Mouse (Mus musculus) forebrain, embryonic 11.5 days (tissue): ENCODE measurements around the gene Babam2. TPM values are rescaled to one million over a fixed set of nuclear protein-coding genes. Genes with fewer than 3 reads are reported as not detected.

ENCODE experiments used
- ATAC-seq: fragments of 200-750 bp; cut with Nextera tagmentation; replicated peaks from 2 replicates; pipeline ENCODE4 v1.8.0; 2017; ENCODE audit warnings: moderate TSS enrichment; ENCODE audit not compliant: low FRiP score
- DNase-seq: peaks from one replicate; pipeline ENCODE4 v3.0.0-alpha.2; 2017; ENCODE audit warnings: low spot score
- H3K27ac ChIP-seq: fragments of 300-500 bp; sonication (generic); 2 replicates; pipeline ENCODE4 v1.5.1; 2014; ENCODE audit warnings: low read depth, low read length
- H3K27me3 ChIP-seq: fragments of 300-500 bp; sonication (generic); 2 replicates; pipeline ENCODE4 v1.6.1; 2014; ENCODE audit warnings: mild to moderate bottlenecking, low read length, mixed read lengths; ENCODE audit not compliant: control insufficient read depth, insufficient read depth
- H3K36me3 ChIP-seq: fragments of 300-500 bp; sonication (generic); 2 replicates; pipeline ENCODE4 v1.6.1; 2014; ENCODE audit warnings: mild to moderate bottlenecking, low read length, moderate library complexity, mixed read lengths; ENCODE audit not compliant: control insufficient read depth, insufficient read depth
- H3K4me1 ChIP-seq: fragments of 300-500 bp; sonication (generic); replicated peaks from 2 replicates; pipeline ENCODE4 v1.6.1; 2014; ENCODE audit warnings: low read length, mixed read lengths; ENCODE audit not compliant: control insufficient read depth, insufficient read depth
- H3K4me2 ChIP-seq: fragments of 300-500 bp; sonication (generic); 2 replicates; pipeline ENCODE4 v1.6.1; 2014; ENCODE audit warnings: low read depth, mild to moderate bottlenecking, low read length, moderate library complexity, mixed read lengths; ENCODE audit not compliant: severe bottlenecking
- H3K4me3 ChIP-seq: fragments of 300-500 bp; sonication (generic); 2 replicates; pipeline ENCODE4 v1.5.1; 2014; ENCODE audit warnings: low read depth, low read length
- H3K9ac ChIP-seq: fragments of 300-500 bp; sonication (generic); 2 replicates; pipeline ENCODE4 v1.6.1; 2014; ENCODE audit warnings: low read length
- H3K9me3 ChIP-seq: fragments of 300-500 bp; sonication (generic); 2 replicates; pipeline ENCODE4 v1.6.1; 2016; ENCODE audit warnings: low read length, mixed read lengths; ENCODE audit not compliant: control insufficient read depth
- WGBS: fragments of 180-500 bp; shearing (Covaris S2); extraction: QIAGEN DNeasy Blood & Tissue Kit; methylation state at CpG from one replicate; pipeline ENCODE4 v1.1.7; 2014; 5-methylcytosine and 5-hydroxymethylcytosine counted together
- polyA plus RNA-seq: library from polyadenylated mRNA; unstranded; fragments of >200 nt; fragmentation: Nextera tagmentation; extraction: Ambion mirVana; gene quantifications from 2 replicates; pipeline ENCODE4 v1.2.1, GENCODE M21; 2014

The Babam2 gene
- polyA plus RNA-seq, 1 experiment from 2014 or later, result 39.1 TPM

DNA sequence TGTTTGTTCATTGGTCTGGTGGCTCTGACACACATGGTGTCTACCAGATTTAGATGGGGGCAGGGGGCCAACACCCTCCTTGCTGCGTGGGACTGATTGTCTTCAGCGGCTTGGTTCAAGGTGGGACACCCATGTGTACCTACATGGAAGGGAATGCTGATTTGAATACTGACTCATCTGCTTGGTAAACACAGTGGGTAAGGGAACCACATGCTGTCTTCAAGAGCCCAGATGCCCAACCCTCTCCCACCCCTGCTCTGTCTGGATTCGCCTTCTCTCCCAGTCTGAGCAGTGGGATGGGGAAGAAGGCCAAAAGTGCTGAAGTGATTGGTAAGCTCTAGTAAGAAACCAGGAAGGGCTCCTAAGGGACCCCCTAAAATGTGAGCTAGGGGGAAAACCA, 373.3 kb downstream of the Babam2 start:
- H3K4me3 ChIP-seq, result no peak overlapping the region
- DNase-seq (no peak), ATAC-seq (no peak)
- H3K27ac ChIP-seq, result no peak overlapping the region
- no peaks in the 10 kb centered on the region for H3K9me3 ChIP-seq
- H3K4me1 ChIP-seq, result no peaks in the 10 kb centered on the region
- H3K4me2 ChIP-seq, result no peak overlapping the region
- H3K27me3 ChIP-seq, result no peaks in the 10 kb centered on the region
- no peak overlapping the region for H3K9ac ChIP-seq
- no peaks in the 10 kb centered on the region for H3K36me3 ChIP-seq
- 79% methylated on average over 3 of the region's 3 CpGs for WGBS

DNA sequence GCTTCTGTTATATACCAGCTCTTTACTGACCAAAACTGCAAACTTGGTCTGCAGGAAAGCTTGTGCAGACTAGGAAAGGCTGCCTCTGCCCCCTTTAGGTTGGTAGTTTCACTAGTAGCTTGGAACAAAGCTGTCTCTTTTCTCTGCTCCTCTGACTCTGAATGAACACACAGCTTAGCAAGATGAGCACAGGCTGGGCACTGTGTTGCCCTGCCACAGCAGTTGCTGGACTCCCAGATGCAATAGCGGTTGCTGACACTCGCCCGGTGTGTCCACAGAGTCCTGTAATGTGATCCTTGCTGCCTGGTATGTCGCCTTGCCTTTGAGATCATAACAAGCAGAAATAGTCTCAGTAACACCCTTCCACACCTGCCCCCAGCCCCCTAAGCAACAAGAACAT, 373.8 kb downstream of the Babam2 start:
- no peaks in the 10 kb centered on the region for H3K36me3 ChIP-seq
- ATAC-seq (no peak), DNase-seq (no peak)
- no peak overlapping the region for H3K4me2 ChIP-seq
- no peaks in the 10 kb centered on the region for H3K27me3 ChIP-seq
- 88% methylated on average over 4 of the region's 4 CpGs for WGBS
- no peak overlapping the region for H3K27ac ChIP-seq
- H3K4me1 ChIP-seq, result no peaks in the 10 kb centered on the region
- H3K4me3 ChIP-seq, result no peak overlapping the region
- no peak overlapping the region for H3K9ac ChIP-seq
- H3K9me3 ChIP-seq, result no peaks in the 10 kb centered on the region

- ATAC-seq (no peak), DNase-seq (no peak)
- 96% methylated on average over 5 of the region's 5 CpGs for WGBS
- Histone ChIP-seq H3K27ac (no peak overlapping the region), H3K4me3 (no peak overlapping the region), H3K4me2 (no peak overlapping the region), H3K27me3 (no peaks in the 10 kb centered on the region), H3K9me3 (no peaks in the 10 kb centered on the region), H3K4me1 (no peaks in the 10 kb centered on the region), H3K9ac (no peak overlapping the region), H3K36me3 (no peaks in the 10 kb centered on the region)
These were observed 374.3 kb downstream of the Babam2 start for GRCm38 (mm10) chr5:32071824-32072223.

DNA sequence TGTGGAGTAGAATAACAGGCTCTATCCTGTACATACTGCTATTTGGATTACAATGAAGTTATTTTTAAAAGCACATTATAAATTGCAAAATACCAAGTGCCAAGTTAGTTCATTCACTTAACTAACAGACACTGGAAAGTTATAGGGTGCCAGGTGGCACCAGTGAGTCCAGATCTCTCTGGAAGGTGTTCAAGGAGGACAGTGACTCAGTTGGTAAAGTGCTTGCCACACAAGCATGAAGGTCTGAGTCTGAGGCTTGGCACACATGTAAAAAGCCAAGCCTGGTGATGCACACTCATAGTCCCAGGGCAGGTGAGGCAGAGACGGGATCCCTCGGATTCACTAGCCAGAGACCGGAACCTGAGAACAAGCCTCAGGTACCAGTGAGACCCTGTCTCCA, 375.4 kb downstream of the Babam2 start:
- Histone ChIP-seq H3K27me3 (no peaks in the 10 kb centered on the region), H3K9me3 (no peaks in the 10 kb centered on the region), H3K9ac (no peak overlapping the region), H3K4me1 (no peaks in the 10 kb centered on the region), H3K27ac (no peak overlapping the region), H3K4me3 (no peak overlapping the region), H3K4me2 (no peak overlapping the region), H3K36me3 (no peaks in the 10 kb centered on the region)
- no peak for ATAC-seq
- 99% methylated on average over 3 of the region's 3 CpGs for WGBS
- DNase-seq, result no peak

- Histone ChIP-seq H3K9ac (no peak overlapping the region), H3K9me3 (no peaks in the 10 kb centered on the region), H3K4me2 (no peak overlapping the region), H3K27ac (no peak overlapping the region), H3K27me3 (no peaks in the 10 kb centered on the region), H3K36me3 (no peaks in the 10 kb centered on the region), H3K4me1 (no peaks in the 10 kb centered on the region), H3K4me3 (no peak overlapping the region)
- no peak for ATAC-seq
- WGBS, result 89% methylated on average over 3 of the region's 3 CpGs
- DNase-seq, result no peak
These were observed 376.6 kb downstream of the Babam2 start for GRCm38 (mm10) chr5:32074053-32074452.

GRCm38 (mm10) chr5:32077139-32077538, 379.7 kb downstream of the Babam2 start:
- Histone ChIP-seq H3K36me3 (no peaks in the 10 kb centered on the region), H3K4me1 (peaks cover 4% of the 10 kb centered on the region; the same call in 1 of the 2 replicates)
- 94% methylated on average over 3 of the region's 3 CpGs for WGBS

DNA sequence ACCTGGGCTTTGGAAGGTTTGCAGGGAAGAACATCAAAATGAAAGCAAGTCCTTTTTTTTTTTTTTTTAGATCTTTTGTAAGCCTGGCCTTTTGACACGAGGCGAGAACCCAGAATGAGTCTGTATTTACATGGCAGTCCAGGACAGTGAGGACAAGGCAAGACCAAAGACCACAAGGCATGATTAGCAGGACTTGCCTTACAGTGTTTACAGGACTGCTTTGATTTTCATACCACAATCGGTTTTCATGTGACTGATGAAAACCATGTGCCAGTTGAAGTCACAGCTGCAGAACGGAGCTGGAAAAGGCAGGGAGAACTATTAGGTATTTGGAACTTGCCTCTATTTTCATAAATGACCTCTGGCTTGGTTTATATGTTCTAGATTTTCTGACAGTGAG, 381.5 kb downstream of the Babam2 start:
- WGBS, result 84% methylated on average over 4 of the region's 4 CpGs
- Histone ChIP-seq H3K27ac (no peak overlapping the region), H3K36me3 (no peaks in the 10 kb centered on the region), H3K9me3 (no peaks in the 10 kb centered on the region), H3K9ac (no peak overlapping the region), H3K4me3 (no peak overlapping the region), H3K4me1 (peaks cover 4% of the 10 kb centered on the region; the same call in 1 of the 2 replicates), H3K27me3 (no peaks in the 10 kb centered on the region), H3K4me2 (no peak overlapping the region)
- no peak for DNase-seq
- ATAC-seq, result no peak

More at GRCm38 (mm10) chr5:32077139-32077538, 379.7 kb downstream of the Babam2 start:
- Histone ChIP-seq H3K9me3 (no peaks in the 10 kb centered on the region), H3K27ac (no peak overlapping the region), H3K27me3 (no peaks in the 10 kb centered on the region), H3K4me3 (no peak overlapping the region), H3K4me2 (no peak overlapping the region), H3K9ac (no peak overlapping the region)
- no peak for DNase-seq
- ATAC-seq, result no peak

DNA sequence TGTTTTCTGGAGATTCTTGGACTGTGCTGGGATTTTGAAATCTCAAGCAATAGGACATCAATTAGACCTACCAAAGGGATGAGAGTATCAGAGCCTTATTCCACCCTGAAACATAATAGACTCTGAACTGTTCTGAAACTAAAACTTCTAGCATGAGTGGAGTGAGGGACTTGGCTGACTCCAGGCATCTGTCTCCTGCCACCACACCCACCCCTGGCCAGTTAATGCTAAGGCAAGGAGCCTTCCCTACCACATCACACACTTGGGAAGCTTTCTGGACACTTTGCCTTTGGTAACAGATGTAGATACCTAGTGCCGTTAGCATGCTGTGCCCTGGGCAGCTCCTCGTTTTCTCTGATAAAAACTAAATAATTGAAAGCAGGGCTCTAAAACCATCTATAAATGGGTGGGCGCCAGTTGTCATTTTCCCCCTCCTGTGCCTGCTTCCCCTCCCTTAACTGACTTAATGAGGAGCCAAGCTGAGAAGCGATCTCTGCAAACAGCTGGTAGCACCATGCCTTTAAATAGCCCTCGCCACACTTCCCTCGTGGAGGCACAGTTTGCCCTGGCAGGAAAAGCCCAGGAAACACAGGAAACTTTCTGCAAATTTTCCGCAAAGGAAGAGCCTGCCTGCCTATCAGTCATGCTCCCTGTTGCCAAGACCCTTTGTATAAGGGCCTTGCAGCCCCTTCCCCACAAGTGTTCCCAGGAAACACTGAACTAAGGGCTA, 383.2 kb downstream of the Babam2 start:
- WGBS, result 54% methylated on average over 7 of the region's 7 CpGs

GRCm38 (mm10) chr5:32084401-32084804, 386.9 kb downstream of the Babam2 start:
- Histone ChIP-seq H3K27me3 (no peaks in the 10 kb centered on the region), H3K27ac (no peak overlapping the region), H3K4me3 (no peak overlapping the region), H3K4me1 (peaks cover 4% of the 10 kb centered on the region; the same call in 1 of the 2 replicates), H3K36me3 (no peaks in the 10 kb centered on the region), H3K4me2 (no peak overlapping the region), H3K9ac (no peak overlapping the region), H3K9me3 (no peaks in the 10 kb centered on the region)
- WGBS, result 90% methylated on average over 10 of the region's 10 CpGs
- DNase-seq (no peak), ATAC-seq (no peak)

More for the DNA sequence above, 383.2 kb downstream of the Babam2 start:
- Histone ChIP-seq H3K27ac (no peak overlapping the region), H3K9me3 (no peaks in the 10 kb centered on the region), H3K4me2 (no peak overlapping the region), H3K36me3 (no peaks in the 10 kb centered on the region), H3K27me3 (no peaks in the 10 kb centered on the region), H3K9ac (no peak overlapping the region), H3K4me1 (peaks cover 4% of the 10 kb centered on the region; the same call in 1 of the 2 replicates), H3K4me3 (no peak overlapping the region)
- DNase-seq (no peak), ATAC-seq (no peak)
